Mouse (Mus musculus) gastrocnemius, postnatal 14 days (tissue): ENCODE results near the gene Cdkn1a. TPM values are rescaled to one million over a fixed set of nuclear protein-coding genes. Genes with fewer than 3 reads are reported as not detected.

Experiments used
- DNase-seq: peaks from one replicate; pipeline ENCODE4 v3.0.0; 2021; ENCODE audit warnings: mixed read lengths
- intact Hi-C: fragments of 180-260 bp; cut with DNase I; formaldehyde crosslinking; loops from one replicate; pipeline ENCODE4 v1.15.1; 2025; ENCODE audit warnings: low total_unique reads
- total RNA-seq, 2 experiments: library from RNA; stranded (reverse); gene quantifications; 2 replicates each; pipeline ENCODE4 v1.2.3; 2021

Cdkn1a gene
- total RNA-seq, 2 experiments from 2014 or later: 24.1 to 70.7 TPM

DNA sequence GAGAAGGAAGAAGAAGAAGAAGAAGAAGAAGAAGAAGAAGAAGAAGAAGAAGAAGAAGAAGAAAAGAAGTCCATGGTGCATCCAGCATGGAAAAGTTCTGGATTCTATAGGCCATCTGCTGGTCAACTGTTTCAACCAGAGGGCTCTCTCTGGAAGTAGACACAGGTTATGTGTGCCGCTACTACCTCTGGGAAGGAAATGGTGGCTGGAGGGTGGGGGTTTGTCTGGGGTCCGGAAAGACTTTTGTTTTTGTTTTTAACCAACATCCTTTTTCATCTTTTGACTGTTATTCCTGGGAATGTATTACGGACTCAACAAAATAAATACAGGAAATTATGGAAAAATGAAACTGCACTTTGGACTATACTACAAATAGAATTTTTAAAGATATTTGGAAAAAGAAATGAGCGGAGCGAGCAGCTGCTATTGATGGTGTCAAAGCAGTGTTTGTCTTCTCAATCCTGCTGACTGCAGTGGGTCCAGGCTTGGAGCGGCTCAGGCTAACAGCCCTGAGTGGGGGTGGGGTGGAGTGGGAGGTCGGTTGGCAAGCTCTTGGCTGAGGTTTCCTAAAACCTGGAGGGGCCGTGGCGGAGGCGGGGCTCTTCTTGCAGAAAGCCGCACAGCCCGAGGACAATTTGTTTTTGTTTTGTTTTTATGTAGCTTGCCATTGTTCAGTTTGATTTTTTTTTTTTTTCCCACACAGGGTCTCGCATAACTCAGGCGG, 12.8 kb upstream of the Cdkn1a start:
- intact Hi-C loops: no loop called here

GRCm38 (mm10) chr17:29078519-29079383, 12.0 kb upstream of the Cdkn1a start:
- intact Hi-C loops: no loop called here
- DNase-seq: peak; percentile 85

More for the DNA sequence above, 12.8 kb upstream of the Cdkn1a start:
- peak; percentile 67 for DNase-seq

GRCm38 (mm10) chr17:29080758-29081617, 9.8 kb upstream of the Cdkn1a start:
- no peak for DNase-seq
- intact Hi-C loops: no loop called here

- DNase-seq: no peak
- intact Hi-C loops: no loop called here
These were observed 9.0 kb upstream of the Cdkn1a start for GRCm38 (mm10) chr17:29081618-29082381.

DNA sequence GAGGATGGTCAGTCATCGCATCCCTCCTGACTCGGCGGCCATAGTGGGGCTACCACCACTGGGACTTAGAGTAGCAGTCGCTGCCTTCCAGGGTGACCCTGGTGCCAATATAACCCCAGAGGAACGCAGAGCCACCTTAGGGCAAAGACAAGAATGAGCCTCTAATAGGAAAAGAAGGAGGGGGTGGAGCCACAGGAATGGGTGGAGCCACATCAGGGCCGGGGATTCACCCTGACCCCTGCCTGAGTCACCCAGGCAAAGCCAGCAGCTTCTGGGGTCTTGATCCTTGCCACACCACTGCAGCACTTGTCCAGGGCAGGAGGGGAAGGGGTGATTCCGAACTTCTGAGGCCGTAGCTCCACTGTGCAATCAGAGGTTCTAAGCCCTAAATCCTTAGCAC, 7.2 kb upstream of the Cdkn1a start:
- DNase-seq: no peak
- intact Hi-C loops: no loop called here

- intact Hi-C loops: no loop called here
- DNase-seq: no peak
These were observed 6.1 kb upstream of the Cdkn1a start for GRCm38 (mm10) chr17:29084656-29085055.

DNA sequence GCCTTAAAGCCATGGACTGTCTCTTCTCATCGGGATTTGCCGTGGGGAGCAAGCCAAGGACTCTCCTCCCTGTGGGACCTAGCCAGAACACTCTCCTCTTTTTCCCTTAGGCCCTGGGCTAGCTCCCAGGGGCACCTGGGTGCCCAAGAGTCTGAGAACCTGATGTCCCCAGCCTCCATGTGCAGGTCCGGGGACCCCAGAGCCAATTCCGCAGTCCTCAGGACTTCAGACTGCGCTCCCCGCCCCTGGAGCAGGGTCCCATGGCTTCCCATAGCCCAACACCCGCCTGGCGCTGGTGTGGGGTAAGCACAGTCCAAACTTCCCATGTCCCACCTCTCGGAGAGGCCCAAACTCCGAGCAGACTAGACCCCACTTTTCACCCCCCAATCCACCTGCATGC, 5.5 kb upstream of the Cdkn1a start:
- DNase-seq: no peak
- intact Hi-C loops: no loop called here

GRCm38 (mm10) chr17:29086916-29087315, 3.9 kb upstream of the Cdkn1a start:
- DNase-seq: no peak
- intact Hi-C loops: no loop called here

- DNase-seq: no peak
- intact Hi-C loops: no loop called here
These were observed 670 bp downstream of the Cdkn1a start for GRCm38 (mm10) chr17:29091348-29091944.

DNA sequence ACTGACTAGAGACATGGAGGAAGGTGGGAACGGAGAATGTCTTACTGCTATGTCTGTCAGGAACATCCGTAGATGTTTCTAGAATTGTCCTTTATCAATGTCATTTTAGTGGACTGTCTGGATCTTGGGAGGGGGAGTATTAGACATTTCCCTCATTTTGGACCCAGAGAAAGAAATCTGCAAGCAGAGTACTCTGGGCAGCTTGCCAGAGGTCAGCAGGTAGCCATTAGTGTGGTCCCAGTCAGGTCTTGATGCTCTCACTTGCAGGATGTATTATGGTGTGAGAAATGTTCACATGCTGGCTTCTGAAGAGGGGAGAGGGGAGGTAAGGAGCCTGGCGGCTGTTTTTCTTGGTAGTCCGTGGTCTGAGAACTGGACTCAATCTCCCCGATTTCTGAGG, 1.7 kb downstream of the Cdkn1a start:
- DNase-seq: no peak

GRCm38 (mm10) chr17:29093110-29093952, 2.6 kb downstream of the Cdkn1a start:
- intact Hi-C loops: no loop called here
- DNase-seq: peak; percentile 86

More for the DNA sequence above, 1.7 kb downstream of the Cdkn1a start:
- intact Hi-C loops: no loop called here

GRCm38 (mm10) chr17:29093961-29094309, 3.2 kb downstream of the Cdkn1a start:
- DNase-seq: no peak
- intact Hi-C loops: no loop called here

DNA sequence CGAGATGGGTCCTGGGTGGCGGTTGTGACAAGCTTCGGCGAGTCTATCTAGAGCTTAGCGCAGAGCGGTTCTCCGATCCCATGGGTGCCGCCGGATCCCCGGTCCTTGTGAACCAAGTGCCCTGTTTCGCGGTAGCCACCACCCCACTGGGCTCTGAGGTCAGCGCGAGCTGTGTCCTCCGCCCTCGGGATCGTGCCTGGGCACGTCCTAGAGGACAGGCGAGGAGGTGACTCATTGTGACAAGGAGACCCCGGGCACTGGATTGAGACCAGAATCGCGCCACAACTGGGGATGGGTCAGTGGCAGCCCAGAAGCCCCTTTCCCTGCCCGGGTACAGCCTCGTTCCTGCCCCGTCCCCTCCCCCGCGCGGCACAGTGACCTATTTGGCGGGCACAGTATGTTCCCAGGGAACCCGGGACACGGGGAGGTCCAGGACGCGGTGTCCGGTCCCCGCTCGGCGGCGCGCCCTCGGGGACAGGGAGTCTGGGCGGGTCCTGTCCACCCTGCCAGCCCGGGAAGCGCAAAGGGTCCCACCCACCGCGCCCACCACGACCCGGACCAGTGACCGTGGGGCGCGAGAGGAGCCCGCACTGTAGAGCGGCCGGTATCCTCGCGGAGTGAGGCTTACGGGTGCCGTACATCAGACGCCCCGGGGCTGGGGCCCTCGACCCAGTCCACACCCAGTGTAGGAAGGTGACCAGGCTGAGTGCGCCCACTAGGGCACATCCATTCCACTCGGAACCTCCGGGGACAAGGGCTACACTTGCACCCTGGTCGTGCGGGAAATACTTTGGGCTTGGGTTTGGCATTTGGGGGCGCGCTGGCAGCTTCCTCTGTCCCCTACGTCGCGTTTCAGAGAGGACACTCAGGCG, 3.8 kb downstream of the Cdkn1a start:
- DNase-seq: peak; percentile 83
- intact Hi-C loops: loop anchor here (5.0 kb wide), 2 partner anchors 47 to 73 kb away; no protein-coding TSS in a partner anchor

- intact Hi-C loops: loop anchor here (5.0 kb wide), 2 partner anchors 48 to 72 kb away; no protein-coding TSS in a partner anchor
- DNase-seq: peak; percentile 96
These were observed 4.5 kb downstream of the Cdkn1a start for GRCm38 (mm10) chr17:29095201-29095733.

DNA sequence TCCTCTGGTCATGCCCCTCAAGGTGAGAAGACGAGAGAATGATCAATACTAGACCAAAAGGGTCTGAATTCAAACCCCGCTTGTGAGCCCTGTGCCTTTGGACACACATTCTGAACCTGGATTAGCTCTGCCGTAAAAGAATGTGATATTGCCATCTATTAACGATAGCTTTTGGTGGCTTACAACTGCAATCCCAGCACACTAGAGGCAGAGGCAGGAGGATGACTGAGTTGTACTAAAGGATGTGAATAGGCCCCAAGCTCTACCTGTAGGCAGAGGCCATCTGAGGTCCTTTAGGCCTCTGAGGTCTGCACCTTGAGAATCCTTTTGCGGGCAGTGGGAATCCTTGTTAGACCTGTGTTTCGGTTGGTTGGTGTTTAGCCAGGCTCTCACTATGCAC, 5.5 kb downstream of the Cdkn1a start:
- intact Hi-C loops: loop anchor here (5.0 kb wide), 2 partner anchors 49 to 71 kb away; no protein-coding TSS in a partner anchor
- no peak for DNase-seq

GRCm38 (mm10) chr17:29096851-29097561, 6.2 kb downstream of the Cdkn1a start:
- DNase-seq: no peak
- intact Hi-C loops: loop anchor here (5.0 kb wide), 2 partner anchors 50 to 70 kb away; no protein-coding TSS in a partner anchor
